Mouse (Mus musculus) T-helper 2 cell (primary cell): Measurements from ENCODE around the gene Mettl7a2.
"Not testable (repeated sequence)": the region's sequence is repeated elsewhere in the genome, so short reads cannot be mapped to it uniquely, and the experiment has no call there.

Source experiments
- in situ Hi-C: fragments of 300-600 bp; cut with MboI, MseI; formaldehyde crosslinking; loops from one replicate; pipeline ENCODE4 v1.15.1; 2025; ENCODE audit warnings: high pct_unique_total_duplicates

The Mettl7a2 gene

DNA sequence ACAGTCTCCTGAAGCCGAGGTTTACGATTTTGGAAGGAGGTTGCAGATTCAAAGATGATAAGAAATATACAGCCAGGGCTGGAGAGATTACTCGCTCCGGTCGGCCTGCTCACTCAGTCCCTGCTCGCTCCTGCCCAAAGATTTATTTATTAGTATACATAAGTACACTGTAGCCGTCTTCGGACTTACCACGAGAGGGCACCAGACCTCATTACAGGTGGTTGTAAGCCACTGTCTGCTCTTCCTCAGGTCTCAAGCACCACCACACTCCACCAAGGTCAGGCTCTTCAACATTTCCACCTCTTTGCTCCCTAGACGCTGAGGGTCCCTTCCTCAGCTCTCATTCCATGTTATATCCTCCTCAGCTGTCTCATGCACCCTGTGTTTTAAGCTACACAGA, 15.2 kb upstream of the Mettl7a2 start:
- in situ Hi-C loops = not testable (repeated sequence)

DNA sequence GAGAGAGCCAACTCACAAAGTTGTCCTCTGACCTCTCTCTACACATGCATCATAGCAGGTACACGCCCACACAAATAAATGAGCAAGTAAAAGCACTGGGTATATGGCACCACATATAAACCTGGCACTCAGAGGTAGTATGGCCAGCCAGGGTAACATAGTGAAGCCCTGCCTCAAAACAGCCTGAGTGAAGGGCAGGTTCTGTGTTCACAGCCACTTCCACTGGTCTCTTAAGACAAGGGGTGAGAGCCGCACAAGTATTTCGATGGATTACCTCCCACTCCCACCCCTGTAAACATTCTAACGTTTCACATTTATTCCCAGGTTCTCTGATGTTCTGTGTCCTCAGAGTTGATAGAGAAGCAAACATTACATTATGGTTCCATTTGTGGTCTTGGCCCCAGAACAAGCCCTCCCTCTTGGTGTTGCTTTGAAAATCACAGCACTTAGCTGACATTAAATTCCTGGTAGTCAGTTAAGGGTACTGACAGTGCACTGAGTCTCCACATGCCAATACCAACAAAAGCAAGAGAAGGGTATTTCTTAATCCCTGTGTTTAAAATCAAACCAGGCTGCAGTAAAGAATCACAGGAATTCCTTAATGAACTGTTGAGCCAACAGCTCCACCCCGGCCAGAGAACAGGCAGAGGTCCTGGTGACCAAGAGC, 11.6 kb upstream of the Mettl7a2 start:
- in situ Hi-C loops = not testable (repeated sequence)

DNA sequence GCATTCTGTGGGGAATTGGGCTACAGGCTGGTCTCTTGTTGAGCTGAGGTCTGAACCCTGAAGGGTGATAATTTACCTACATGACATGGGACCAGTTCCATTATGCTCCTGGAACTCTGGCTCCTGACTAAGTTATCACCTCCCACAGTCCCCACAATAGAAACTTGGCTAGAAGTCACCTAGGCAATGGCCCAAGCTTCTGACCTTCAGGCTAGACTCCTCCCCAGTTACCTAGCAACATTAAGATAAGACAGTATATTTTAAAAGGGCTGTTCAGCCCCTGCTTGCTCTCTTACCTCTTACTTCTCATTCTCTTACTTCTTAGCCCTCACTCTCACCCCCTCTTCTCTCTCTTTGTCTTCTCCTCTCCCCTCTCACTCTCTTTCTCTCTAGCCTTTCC, 7.5 kb upstream of the Mettl7a2 start:
- in situ Hi-C loops = no loop called here

DNA sequence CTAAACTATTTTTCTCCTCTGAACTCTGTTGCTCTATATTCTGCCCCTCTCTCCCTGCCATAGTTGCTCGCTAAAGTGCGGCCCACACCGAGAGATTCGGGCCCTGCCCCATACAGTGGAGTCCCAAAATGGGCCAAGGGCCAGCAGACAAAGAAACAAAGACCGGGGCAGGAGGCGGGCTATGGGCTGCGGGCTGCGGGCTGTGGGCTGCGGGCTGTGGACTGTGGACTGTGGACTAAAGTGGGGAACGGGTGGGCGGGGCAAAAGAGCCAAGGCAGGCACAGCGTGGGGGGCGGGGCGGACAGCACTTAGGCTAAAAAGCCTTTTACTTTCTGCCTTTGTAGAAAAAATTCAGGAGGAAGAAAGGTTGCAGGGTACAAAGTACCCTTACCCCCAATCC, 6.2 kb upstream of the Mettl7a2 start:
- in situ Hi-C loops = no loop called here

DNA sequence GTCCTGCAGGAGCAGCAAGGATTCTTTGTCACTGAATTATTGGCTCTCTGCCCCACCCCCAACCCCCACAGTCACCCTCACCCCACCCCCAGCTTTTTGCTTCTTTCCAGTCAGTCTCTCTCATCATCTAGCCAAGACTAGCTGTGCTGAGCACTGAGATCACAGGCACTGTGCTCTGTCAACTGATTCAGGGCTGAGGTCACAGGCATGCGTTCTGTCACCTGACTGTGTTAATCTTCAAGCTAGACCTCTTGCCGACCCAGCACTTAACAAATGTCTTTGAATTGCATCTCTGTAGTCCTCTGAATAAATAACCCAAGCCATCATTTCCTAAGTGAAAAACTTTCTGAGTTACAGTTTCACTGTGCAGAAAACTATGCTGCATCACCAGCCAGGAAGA, 3.5 kb upstream of the Mettl7a2 start:
- in situ Hi-C loops = no loop called here

DNA sequence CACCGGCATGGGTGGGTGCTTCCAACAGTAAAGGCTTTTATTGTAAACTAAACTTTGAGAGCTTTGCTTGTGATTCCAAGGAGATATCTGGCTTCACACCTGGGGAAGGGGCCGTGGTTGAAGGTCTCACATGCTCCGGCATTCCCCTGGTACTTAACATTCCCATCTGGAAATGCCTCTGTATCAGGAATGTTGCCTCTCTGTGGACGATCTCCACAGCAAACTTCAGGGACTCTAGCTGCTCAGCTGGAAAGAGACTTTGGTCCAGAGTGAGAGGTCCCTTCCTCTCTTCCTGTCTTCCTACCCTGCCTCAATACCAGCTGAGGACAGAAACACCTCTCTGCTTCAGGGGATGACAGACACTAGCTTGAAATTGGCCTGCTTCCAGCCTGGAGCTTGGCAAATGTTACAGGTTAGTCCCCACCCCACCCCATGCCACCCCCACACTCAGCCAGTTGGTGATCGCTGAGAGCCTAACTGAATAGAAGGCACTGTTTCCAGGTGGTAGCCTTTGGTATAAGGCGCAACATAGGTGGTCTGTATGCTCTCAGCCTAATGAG, 1.4 kb upstream of the Mettl7a2 start:
- in situ Hi-C loops = no loop called here

DNA sequence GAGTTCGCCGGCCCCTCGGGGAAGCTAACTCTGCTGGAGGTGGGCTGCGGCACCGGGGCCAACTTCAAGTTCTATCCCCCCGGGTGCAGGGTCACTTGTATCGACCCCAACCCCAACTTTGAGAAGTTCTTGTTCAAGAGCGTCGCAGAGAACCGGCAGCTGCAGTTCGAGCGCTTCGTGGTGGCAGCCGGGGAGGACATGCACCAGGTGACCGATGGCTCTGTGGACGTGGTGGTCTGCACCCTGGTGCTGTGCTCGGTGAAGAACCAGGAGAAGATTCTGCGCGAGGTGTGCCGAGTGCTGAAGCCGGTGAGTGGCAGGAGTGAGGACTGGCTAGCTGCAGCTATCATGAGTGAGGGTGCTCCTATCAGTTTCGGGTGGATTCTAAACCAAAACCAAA, 399 bp downstream of the Mettl7a2 start:
- in situ Hi-C loops = not testable (repeated sequence)

DNA sequence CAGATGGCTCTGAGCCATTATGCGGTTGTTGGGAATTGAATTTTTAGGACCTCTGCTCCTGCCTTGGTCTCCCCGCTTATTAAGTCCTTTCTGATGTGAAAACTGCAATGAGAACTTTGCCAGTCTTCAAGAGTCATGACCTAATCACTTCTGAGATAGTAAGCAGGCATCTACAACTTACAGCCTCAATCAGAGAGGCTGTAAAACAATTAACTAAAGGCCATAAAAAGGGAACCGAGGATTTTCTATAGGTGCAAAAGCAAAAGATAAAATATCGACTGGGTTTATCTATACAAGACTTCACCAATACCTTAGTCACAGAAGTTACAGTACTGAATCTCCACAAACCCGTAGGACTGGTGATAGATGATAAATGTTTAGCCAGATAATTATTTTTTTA, 2.9 kb downstream of the Mettl7a2 start:
- in situ Hi-C loops = no loop called here

DNA sequence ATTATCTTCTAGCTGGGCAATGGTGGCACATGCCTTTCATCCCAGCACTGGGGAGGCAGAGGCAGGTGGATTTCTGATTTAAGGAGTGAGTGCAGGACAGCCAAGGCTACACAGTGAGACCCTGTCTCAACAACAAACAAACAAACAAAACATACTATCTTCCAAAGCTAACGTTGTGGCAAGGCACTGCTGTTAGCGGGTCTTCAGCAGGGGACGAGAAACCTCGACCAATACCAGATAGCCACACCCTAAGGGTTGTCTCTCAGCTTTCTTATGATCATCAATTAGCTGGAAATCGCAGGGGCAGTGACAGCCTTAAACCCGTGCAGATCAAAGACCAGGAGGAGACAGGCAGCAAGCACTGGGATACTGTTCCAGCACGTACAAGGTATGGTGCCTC, 11.2 kb downstream of the Mettl7a2 start, which contains the start of gene Higd1c:
TSS of gene Higd1c (plus strand) at position 301 of the 400 bp plus-strand sequence.
- in situ Hi-C loops = no loop called here

DNA sequence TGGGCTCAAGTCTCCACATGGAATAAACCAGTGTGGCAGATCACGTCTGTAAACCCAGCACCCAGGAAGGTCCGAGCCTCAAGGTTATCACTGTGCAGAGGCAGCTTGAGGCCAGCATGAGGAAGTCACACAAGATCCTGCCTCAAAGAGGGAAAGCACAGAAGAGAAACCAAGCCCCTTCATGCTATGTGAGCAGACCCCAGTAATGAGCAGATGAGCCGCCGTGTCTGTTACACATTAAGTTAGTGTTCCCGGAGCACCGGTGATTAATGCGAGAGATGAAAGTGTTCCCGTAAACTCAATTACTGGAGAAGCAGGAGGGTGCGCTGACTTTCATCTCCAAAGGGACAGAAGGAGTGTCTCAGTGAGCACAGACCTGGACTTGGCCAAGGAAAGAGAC, 13.0 kb downstream of the Mettl7a2 start:
- in situ Hi-C loops = not testable (repeated sequence)

DNA sequence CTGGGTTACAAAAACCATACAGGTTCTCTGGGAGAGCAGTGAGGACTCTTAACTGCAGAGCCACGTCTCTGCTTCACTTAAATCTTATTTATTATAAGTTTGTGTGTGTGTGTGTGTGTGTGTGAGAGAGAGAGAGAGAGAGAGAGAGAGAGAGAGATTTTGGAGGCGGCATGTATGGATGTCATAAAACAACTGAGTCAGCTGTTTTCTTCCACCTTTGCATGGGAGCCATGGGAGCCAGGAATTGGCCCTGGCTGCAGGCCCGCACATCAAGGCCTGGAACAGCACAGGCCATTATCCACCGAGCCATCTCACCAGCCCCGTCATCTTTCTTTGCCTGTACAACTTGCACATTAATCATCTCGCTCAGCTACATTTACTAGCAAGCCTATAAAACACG, 14.1 kb downstream of the Mettl7a2 start:
- in situ Hi-C loops = no loop called here

DNA sequence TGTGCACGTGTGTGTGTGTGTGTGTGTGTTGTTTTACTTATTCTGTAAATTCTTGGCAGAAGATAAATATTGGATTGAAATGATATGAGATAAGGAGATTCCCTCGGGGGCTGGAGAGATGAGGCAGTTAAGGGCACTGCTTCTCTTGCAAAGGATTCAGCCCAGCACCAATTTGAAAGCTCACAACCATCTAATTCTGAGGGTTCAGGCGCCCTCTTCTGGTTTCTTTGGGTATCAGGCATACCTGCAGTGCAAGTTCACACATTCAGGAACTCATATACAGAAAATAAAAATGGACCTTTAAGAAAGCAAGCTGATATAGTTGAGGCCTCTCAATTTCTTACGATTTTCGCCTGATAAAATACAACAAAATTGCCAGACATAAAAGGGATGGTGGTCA, 22.1 kb downstream of the Mettl7a2 start:
- in situ Hi-C loops = loop anchor here (5.0 kb wide), 1 partner anchor 43 kb away; the partner anchor contains the start of gene Mettl7a3

DNA sequence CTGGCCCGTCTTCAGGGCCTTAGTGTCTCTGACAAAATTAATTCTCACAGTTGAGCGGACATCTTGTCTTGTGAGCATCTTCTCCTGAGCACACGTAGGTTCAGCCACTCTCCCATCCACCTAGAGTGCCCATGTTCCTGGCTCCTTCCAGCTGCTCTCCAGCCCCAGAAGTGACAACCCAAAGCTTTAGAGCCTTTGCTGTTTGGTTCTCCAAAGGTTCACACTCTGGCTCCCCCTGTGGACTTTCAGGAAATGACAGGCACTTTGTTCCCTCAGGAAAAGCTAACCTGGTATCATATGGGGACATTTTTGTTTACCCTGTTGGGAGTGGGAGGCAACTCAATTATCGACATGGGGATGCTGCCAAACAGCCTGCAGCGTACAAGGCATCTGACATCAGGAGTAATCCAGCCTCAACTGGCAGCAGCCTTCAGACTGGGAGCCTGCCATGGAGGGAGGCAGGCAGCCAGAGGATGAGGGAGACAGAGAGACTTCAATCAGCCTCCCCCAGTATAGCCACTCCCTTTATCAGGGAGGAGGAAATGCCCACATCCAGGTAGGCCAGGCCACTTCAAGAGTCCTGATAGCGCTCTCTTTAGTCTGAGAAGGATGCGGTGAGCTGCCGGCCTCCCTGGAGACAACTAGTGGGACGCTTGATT, 25.0 kb downstream of the Mettl7a2 start:
- in situ Hi-C loops = loop anchor here (5.0 kb wide), 1 partner anchor 46 kb away; the partner anchor contains the start of gene Mettl7a3

DNA sequence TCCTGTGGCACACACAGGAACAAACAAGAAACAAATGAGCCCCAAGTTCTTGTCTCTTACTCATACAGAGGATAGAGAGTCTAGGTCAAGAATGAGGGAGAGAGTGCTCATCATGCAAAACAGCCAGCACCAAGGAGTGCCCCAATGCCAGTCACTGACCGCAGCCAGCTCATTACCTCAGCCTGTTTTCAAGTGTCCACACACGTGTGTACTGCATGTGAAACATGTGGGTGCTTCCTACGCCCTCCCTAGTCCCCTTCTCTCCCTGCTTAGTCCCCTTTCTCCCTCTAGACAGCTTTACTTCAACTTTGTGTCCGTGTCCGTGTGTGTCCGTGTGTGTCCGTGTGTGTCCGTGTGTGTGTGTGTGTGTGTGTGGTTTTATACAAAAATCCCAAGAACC, 26.7 kb downstream of the Mettl7a2 start:
- in situ Hi-C loops = loop anchor here (5.0 kb wide), 1 partner anchor 47 kb away; the partner anchor contains the start of gene Mettl7a3

DNA sequence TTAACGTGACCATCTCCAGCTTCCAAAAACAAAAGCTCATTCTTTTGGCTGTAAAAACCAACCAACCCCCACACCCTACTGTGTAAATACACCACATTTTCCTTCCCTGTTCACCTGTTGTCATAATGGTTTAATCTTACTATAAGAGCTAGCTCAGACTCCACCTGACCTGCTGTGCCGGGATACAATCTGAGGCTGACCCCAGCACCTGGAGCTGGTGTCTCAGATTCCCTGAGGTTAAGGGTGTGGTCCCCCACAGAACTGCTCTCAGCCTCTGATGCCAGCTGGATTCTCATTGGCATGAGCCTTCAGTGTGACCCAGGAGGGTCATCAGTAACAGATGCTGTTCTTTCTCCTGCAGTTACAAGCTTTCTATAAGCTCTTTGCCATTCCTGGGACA, 27.1 kb downstream of the Mettl7a2 start:
- in situ Hi-C loops = no loop called here

DNA sequence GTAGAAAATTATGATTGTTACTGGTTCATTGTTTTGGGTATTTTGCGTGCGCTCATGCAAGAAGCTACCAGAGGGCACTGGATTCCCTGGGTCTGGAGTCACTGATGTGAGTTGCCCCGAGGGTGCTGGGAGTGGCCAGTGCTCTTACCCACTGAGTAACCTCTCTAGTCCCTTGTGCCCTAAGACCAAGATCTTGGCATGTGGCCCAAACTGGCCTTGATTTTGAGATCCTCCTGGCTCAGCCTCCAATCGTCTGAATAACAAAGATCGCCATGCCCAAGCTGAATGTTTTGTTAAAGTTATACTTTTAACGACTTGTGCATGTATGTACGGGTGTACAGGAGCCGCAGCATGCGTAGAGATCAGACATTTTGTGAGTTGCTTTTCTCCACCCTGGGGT, 32.7 kb downstream of the Mettl7a2 start:
- in situ Hi-C loops = no loop called here

DNA sequence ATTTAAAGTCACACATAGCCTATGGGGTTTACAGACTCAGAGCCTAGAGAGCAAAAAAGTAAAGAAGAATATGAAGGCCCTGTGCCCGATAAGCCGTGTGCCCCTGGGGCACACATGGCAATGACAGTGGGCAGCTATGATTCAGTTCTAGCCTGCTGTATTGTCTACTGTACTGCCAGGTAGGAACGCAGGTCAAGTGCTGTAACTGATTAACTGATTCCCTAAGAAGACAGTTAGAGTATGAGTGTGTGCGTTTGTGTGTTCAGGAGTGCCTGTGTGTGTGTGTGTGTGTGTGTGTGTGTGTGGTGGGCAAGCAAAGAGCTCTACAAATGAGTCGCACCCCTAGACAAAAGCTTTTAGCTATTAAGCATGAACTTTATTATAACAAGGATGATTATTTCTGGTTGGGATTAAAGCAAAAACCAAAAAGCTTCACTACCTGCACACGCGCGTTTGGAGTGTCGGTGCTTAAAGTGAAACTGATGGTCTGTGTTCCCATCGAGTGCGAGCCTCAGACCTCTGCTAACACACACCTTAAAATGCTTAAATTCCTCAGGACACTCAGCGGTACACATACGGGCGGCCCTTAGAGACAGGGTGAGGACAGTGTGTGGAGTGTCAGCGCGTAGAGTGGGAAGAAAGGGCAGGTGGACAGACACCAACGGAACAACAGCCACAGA, 34.7 kb downstream of the Mettl7a2 start:
- in situ Hi-C loops = no loop called here

DNA sequence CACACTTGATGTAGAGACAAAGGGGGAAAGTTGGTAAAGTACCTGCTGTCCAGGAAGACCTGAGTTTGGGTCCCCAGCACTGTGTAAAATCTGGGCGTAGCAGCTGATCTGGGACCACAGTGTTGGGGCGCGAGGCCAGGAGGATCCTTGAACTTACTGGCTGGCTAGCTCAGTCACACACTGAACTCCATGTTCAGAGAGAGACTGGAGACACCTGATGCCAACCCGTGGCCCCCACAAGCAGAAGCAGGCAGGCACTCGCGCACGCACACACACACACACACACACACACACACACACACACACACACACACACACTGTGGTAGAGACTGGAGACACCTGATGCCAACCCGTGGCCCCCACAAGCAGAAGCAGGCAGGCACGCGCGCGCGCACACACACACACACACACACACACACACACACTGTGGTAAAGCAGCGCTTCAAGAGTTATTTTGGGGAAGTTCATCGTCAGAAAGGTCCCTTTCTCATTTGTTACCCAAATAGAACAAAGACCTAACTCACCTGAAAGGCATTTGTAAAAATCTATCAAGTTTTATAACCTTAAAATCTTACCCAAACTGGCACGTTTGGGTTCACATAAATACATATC, 35.3 kb downstream of the Mettl7a2 start:
- in situ Hi-C loops = no loop called here

DNA sequence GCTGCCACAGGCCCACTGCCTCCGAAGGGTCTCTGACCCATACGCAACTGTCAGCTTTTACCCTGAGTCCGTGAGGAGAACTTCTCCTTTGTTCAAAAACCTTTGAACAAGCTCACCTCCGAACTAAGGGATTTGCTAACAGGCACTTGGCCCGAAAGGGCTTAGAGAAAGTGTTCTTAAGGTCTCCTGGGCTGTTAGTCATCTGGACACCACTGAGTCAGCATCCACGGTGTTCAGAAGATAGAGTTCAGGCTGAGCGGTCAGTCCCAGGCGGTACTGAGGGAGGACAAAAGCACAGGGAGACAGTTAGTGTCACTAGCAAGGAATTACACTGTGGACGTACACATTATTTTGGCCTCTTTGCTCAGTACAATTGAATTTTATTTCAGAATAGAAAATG, 35.9 kb downstream of the Mettl7a2 start:
- in situ Hi-C loops = no loop called here

DNA sequence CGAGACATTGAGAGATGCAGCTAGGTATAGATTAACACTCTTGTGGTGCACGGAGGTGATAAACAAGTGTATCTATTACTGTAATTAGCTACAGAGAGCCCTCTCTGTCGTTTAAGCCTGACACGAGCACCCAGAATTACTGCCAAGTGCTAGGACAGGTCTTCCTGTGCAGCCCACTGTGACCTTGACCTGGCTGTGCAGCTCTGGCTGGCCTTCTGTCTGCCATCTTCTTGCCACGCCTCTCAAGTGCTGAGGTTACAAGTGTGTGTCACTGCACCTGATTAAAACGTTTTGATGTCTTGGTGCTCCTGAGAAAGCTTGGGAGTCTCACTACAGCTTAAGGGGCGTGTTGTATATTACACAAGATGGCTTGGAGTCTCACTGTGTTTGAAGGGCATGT, 38.1 kb downstream of the Mettl7a2 start:
- in situ Hi-C loops = no loop called here

DNA sequence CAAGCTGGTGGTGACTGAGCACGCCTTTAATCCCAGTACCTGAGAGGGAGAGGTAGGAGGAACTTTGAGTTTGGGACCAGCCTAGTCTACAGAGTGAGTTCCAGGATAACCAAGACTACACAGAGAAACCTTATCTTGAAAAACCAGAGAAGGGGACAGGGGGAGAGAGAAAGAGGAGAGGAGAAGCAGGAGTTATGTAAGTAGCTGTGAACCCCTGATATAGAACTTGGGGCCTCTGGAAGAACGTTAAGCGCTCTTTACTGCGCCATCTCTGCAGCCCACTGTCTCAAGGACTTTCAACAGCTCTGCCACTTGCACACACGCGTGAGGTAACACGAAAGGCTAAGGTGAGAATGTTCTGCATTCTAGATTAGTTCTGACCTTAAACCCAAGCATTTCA, 38.6 kb downstream of the Mettl7a2 start:
- in situ Hi-C loops = no loop called here

DNA sequence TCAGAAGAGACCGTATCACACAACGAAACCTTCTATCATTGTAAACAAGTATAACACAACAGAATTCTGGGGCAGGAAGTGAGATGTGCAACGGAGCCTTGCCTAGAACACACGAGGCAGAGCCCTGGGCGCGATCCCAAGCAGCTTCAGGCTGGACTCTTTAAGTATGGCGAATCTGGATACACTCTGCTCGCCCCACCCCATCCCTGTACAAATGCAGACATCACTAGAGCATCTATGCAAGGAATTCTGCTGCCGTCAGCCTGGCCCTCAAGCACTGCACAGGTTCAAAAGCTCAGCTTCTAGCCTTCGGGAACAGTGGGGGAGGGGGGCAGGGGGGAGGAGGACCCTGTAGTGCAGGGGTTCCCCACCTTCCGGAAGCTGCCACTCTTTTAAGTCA, 40.0 kb downstream of the Mettl7a2 start:
- in situ Hi-C loops = no loop called here
